Mouse (Mus musculus) limb, embryonic 14.5 days (tissue): ENCODE data around the gene Dcaf12. TPM values are rescaled to one million over a fixed set of nuclear protein-coding genes. Genes with fewer than 3 reads are reported as not detected.

Experiments used
- ATAC-seq: fragments of 200-750 bp; cut with Nextera tagmentation; 2 replicates; pipeline ENCODE4 v1.8.0; 2017; ENCODE audit warnings: low read depth, moderate number of reproducible peaks, moderate TSS enrichment; ENCODE audit not compliant: low FRiP score
- DNase-seq: peaks from one replicate; pipeline ENCODE4 v3.0.0-alpha.2; 2015; ENCODE audit warnings: low spot score
- H3K27ac ChIP-seq: fragments of 300-500 bp; sonication (generic); replicated peaks from 2 replicates; pipeline ENCODE4 v1.5.1; 2014; ENCODE audit warnings: low read depth, mild to moderate bottlenecking, low read length, moderate library complexity, mixed read lengths
- H3K27me3 ChIP-seq: fragments of 300-500 bp; sonication (generic); 2 replicates; pipeline ENCODE4 v1.6.1; 2014; ENCODE audit warnings: low read length, mixed read lengths; ENCODE audit not compliant: control insufficient read depth, insufficient read depth
- H3K36me3 ChIP-seq: fragments of 300-500 bp; sonication (generic); 2 replicates; pipeline ENCODE4 v1.6.1; 2014; ENCODE audit warnings: mild to moderate bottlenecking, low read length, moderate library complexity, mixed read lengths; ENCODE audit not compliant: control insufficient read depth, insufficient read depth
- H3K4me1 ChIP-seq: fragments of 300-500 bp; sonication (generic); 2 replicates; pipeline ENCODE4 v1.6.1; 2014; ENCODE audit warnings: antibody characterized with exemption, low read length, mixed read lengths; ENCODE audit not compliant: control insufficient read depth, insufficient read depth
- H3K4me2 ChIP-seq: fragments of 300-500 bp; sonication (generic); replicated peaks from 2 replicates; pipeline ENCODE4 v1.6.1; 2014; ENCODE audit warnings: low read depth, mild to moderate bottlenecking, low read length, moderate library complexity; ENCODE audit not compliant: severe bottlenecking
- H3K4me3 ChIP-seq: fragments of 300-500 bp; sonication (generic); replicated peaks from 2 replicates; pipeline ENCODE4 v1.5.1; 2014; ENCODE audit warnings: low read length
- H3K9ac ChIP-seq: fragments of 300-500 bp; sonication (generic); 2 replicates; pipeline ENCODE4 v1.6.1; 2014; ENCODE audit warnings: mild to moderate bottlenecking, low read depth, low read length, moderate library complexity; ENCODE audit not compliant: severe bottlenecking
- H3K9me3 ChIP-seq: fragments of 300-500 bp; sonication (generic); 2 replicates; pipeline ENCODE4 v1.6.1; 2016; ENCODE audit warnings: low read length; ENCODE audit not compliant: control insufficient read depth
- POLR2A ChIP-seq: fragments of 200-500 bp; IDR thresholded peaks from 2 replicates; pipeline ENCODE4 v1.8.0; 2012; ENCODE audit warnings: inconsistent platforms, mild to moderate bottlenecking, moderate library complexity, borderline replicate concordance; ENCODE audit not compliant: insufficient read depth, insufficient read length; ENCODE audit errors: extremely low read depth
- WGBS: fragments of 180-500 bp; shearing (Covaris S2); extraction: QIAGEN DNeasy Blood & Tissue Kit; methylation state at CpG from one replicate; pipeline ENCODE4 v1.1.7; 2014; 5-methylcytosine and 5-hydroxymethylcytosine counted together
- polyA plus RNA-seq, 2 experiments: library from polyadenylated mRNA; depleted of rRNA in 1 of 2; stranded (reverse) in 1 of 2; unstranded in 1 of 2; fragments of >200 nt; fragmentation: Nextera tagmentation in 1 of 2; extraction: Ambion mirVana in 1 of 2; gene quantifications; 2 replicates each; pipeline versions ENCODE4 v1.2.1 to v1.2.3; 2012 to 2014

The Dcaf12 gene
- polyA plus RNA-seq (2012; rRNA removed) (35.4 and 41.0 TPM in 2 replicates), polyA plus RNA-seq (2014; fragmentation: Nextera tagmentation; extraction: Ambion mirVana) (42.4 and 43.4 TPM in 2 replicates)

- Histone ChIP-seq H3K36me3 (peaks cover 36% of the 10 kb centered on the region), H3K27me3 (no peaks in the 10 kb centered on the region), H3K4me3 (peak within 1 kb of the TSS; percentile 100), H3K27ac (peak within 1 kb of the TSS; percentile 97), H3K4me2 (peak within 1 kb of the TSS; percentile 83), H3K9me3 (no peaks in the 10 kb centered on the region), H3K4me1 (peaks cover 13% of the 10 kb centered on the region), H3K9ac (peak within 1 kb of the TSS; percentile 96)
- WGBS: under 1% methylated on average over 70 of the region's 70 CpGs
- peak; percentile 94 for DNase-seq
- peak; percentile 97 for ATAC-seq
- TF ChIP-seq POLR2A: peak; percentile 63; the same call in 1 of the 2 replicates
These were observed at the start of gene Dcaf12 for GRCm38 (mm10) chr4:41314141-41315129. Gene Dcaf12 (minus strand): TSS chr4:41314889.

DNA sequence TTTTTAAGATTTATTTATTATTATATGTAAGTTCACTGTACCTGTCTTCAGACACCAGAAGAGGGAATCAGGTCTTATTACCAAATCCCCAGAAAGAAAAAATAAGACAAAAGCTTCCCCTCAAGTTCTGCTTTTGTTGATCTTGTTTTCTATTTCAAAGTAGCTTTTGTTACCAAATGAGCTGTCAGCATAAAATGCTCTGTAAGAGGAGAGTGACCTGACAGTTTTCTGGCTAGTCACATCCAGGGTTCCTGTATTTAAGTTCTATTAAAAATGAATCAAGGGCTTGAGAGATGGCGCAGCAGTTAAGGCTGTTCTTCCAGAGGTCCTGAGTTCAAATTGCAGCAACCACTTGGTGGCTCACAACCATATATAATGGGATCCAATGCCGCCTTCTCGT lies 46.4 kb upstream of the Dcaf12 start:
- DNase-seq (no peak), ATAC-seq (no peak)
- Histone ChIP-seq H3K4me1 (no peaks in the 10 kb centered on the region), H3K27me3 (no peaks in the 10 kb centered on the region), H3K9ac (no peak overlapping the region), H3K4me3 (no peak overlapping the region), H3K4me2 (no peak overlapping the region), H3K36me3 (peaks cover 6% of the 10 kb centered on the region; the same call in 1 of the 2 replicates), H3K27ac (no peak overlapping the region), H3K9me3 (no peaks in the 10 kb centered on the region)
- 91% methylated on average over 3 of the region's 3 CpGs for WGBS
- no peak for TF ChIP-seq POLR2A

DNA sequence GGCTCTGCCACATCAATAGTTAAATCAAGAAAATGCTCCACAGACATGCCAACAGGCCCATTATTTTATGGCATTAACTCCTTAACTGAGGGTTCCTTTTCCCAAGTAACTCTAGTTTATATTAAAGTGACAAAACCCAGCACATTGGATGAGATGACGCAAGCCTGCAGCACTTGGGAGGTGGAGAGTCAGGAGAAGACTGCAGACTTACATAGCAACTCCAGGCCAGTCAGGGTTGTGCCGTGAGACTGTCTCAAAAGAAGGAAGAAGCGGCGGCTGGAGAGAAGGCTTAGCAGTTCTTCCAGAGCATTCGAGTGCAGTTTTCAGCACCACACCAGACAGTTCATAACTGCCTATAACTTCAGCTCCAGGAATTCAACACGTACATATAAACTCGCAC lies 44.7 kb upstream of the Dcaf12 start:
- 89% methylated on average over 7 of the region's 7 CpGs for WGBS
- no peak for ATAC-seq
- H3K36me3 ChIP-seq: peaks cover 11% of the 10 kb centered on the region
- no peak overlapping the region for H3K4me2 ChIP-seq
- no peaks in the 10 kb centered on the region for H3K27me3 ChIP-seq
- TF ChIP-seq POLR2A: no peak
- H3K9me3 ChIP-seq: no peaks in the 10 kb centered on the region
- no peak overlapping the region for H3K4me3 ChIP-seq
- no peak overlapping the region for H3K27ac ChIP-seq
- no peak for DNase-seq
- no peak overlapping the region for H3K9ac ChIP-seq
- no peaks in the 10 kb centered on the region for H3K4me1 ChIP-seq

DNA sequence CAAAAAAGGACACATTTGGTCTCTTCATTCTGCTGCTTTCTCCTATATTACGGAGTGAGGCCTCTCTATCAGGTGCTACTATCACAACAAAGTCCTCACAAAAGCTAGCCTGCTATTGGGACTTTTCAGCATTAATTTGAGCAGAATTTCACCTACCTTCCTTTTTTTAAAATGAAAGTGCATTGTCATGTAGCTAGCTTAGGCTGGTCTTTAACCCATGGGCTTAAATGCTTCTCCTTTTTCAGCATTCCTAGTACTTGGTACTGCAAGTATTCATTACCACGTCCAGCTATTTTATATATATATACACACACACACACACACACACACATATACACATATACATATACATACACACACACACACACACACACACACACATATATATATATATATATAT lies 44.0 kb upstream of the Dcaf12 start:
- H3K36me3 ChIP-seq: peaks cover 11% of the 10 kb centered on the region
- no peak overlapping the region for H3K4me2 ChIP-seq
- DNase-seq (no peak), ATAC-seq (no peak)
- no peaks in the 10 kb centered on the region for H3K27me3 ChIP-seq
- H3K4me3 ChIP-seq: no peak overlapping the region
- no peaks in the 10 kb centered on the region for H3K9me3 ChIP-seq
- no peak overlapping the region for H3K9ac ChIP-seq
- WGBS: 84% methylated on average over 2 of the region's 2 CpGs
- H3K27ac ChIP-seq: no peak overlapping the region
- no peaks in the 10 kb centered on the region for H3K4me1 ChIP-seq
- no peak for TF ChIP-seq POLR2A

DNA sequence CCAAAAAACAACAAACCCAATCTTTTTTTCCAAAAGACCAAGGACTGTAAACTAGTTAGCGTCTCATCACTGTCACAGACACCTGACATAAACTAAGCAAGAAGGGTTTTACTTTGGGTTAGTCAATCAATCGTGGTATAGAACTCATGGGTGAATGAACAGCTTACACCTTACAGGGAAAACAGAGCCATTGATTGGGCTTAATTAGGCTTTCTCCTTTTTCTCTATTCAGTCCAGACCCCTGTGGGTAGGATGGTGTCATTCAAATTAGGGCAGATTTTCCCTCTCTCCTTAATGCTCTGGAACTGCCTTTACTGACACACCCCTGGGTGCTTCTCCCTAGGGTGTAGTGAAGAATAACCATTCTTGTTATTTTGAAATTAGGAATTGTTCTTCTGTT lies 42.5 kb upstream of the Dcaf12 start:
- Histone ChIP-seq H3K27ac (no peak overlapping the region), H3K27me3 (no peaks in the 10 kb centered on the region), H3K4me1 (no peaks in the 10 kb centered on the region), H3K4me2 (no peak overlapping the region), H3K9ac (no peak overlapping the region), H3K4me3 (no peak overlapping the region), H3K36me3 (peaks cover 15% of the 10 kb centered on the region), H3K9me3 (no peaks in the 10 kb centered on the region)
- no peak for TF ChIP-seq POLR2A
- ATAC-seq (no peak), DNase-seq (no peak)
- 89% methylated on average over 2 of the region's 2 CpGs for WGBS
